In the genomic region with DNA sequence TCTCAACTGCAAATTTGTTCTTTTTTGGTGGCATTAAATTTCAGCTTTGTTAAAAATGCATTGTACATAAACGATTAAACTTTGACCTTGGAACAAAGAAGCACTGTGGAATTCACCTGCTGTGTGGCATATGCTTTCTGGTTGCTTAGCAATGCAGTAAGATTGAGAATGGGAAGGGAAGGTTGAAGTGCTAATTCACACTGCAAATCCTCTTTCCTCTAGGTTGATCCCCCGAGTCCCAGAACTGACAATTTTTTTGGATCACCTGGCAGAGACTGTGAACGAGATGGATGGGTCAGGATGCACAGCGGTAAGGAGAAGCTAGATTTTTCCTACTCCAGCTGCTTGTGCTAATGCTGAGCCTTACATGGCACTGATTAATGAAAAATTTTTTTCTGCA, we compare ENCODE assay signal across 19 mouse cellular contexts.
DNase-seq lines count a peak whose midpoint lies in the region; ATAC-seq lines count a peak whose summit lies in the region.
"Had no signal": no experiment of that assay in that cellular context is flagged by ENCODE, and none has a peak within 500 bp of the region (broad histone marks: within the 10 kb centered on the region; RNA-seq: fewer than 3 reads in every experiment).

No protein-coding gene starts in this region.

- no peak for DNase-seq in hindbrain, embryonic 10.5 days (ENCODE audit: low spot score)
- peak; percentile 40 for DNase-seq in embryo, embryonic 10.5 days (ENCODE audit: low spot score)
- DNase-seq in hindlimb bud, embryonic 11.5 days (ENCODE audit: extremely low spot score, low read depth, low spot score) = peak; percentile 12
- DNase-seq in retina, embryonic 14.5 days (ENCODE audit: low spot score) = peak; percentile 30
- no peak for DNase-seq in layer of hippocampus, adult 11-12 months (ENCODE audit: low spot score)
- DNase-seq: adrenal gland, postnatal 25 days; cerebellum, adult 8-10 months; gastrocnemius, postnatal 36 days; heart, postnatal 10 days; left cerebral cortex, postnatal 4 days; lung, embryonic 14.5 days; right cerebral cortex, adult 18-20 months; spleen, adult 18-20 months; thymus, adult 2 months had no signal

- 37% methylated on average over 4 of the region's 4 CpGs for WGBS in hindbrain, embryonic 16.5 days
- 54% methylated on average over 4 of the region's 4 CpGs for WGBS in hindbrain, embryonic 10.5 days

- no peak overlapping the region for H3K4me3 ChIP-seq in hindbrain, embryonic 16.5 days (ENCODE audit: low read length)
- no peak overlapping the region for H3K4me3 ChIP-seq in hindbrain, embryonic 10.5 days
- H3K4me3 ChIP-seq: heart, embryonic 10.5 days; stomach, embryonic 15.5 days had no signal

- no peak overlapping the region for H3K4me2 ChIP-seq in hindbrain, embryonic 16.5 days (ENCODE audit: low read length)
- H3K4me2 ChIP-seq: liver, embryonic 11.5 days; lung, embryonic 14.5 days; stomach, embryonic 15.5 days had no signal

- H3K36me3 ChIP-seq in hindbrain, embryonic 16.5 days (ENCODE audit: control insufficient read depth, insufficient read depth, low read length) = no peaks in the 10 kb centered on the region
- no peaks in the 10 kb centered on the region for H3K36me3 ChIP-seq in hindbrain, embryonic 10.5 days

- H3K27ac ChIP-seq in hindbrain, embryonic 16.5 days (ENCODE audit: low read depth, low read length) = no peak overlapping the region
- H3K27ac ChIP-seq in hindbrain, embryonic 10.5 days = no peak overlapping the region
- H3K27ac ChIP-seq: heart, embryonic 10.5 days; stomach, embryonic 15.5 days had no signal

- 0 out of 2 replicates have a peak, but pooled peaks have one; percentile 17 for ATAC-seq in hindbrain, embryonic 16.5 days
- no peak for ATAC-seq in frontal cortex, adult (ENCODE audit: low TSS enrichment)

- H3K9me3 ChIP-seq in hindbrain, embryonic 16.5 days (ENCODE audit: control insufficient read depth, low read length) = no peaks in the 10 kb centered on the region
- no peaks in the 10 kb centered on the region for H3K9me3 ChIP-seq in hindbrain, embryonic 10.5 days
- H3K9me3 ChIP-seq: heart, embryonic 10.5 days; stomach, embryonic 15.5 days had no signal

- no peak overlapping the region for H3K9ac ChIP-seq in hindbrain, embryonic 16.5 days (ENCODE audit: low read depth, low read length)
- H3K9ac ChIP-seq: lung, embryonic 14.5 days; stomach, embryonic 15.5 days had no signal

- H3K4me1 ChIP-seq in hindbrain, embryonic 16.5 days (ENCODE audit: control insufficient read depth, insufficient read depth, low read depth, low read length) = no peaks in the 10 kb centered on the region; the same call in 1 of the 2 replicates
- peaks cover 4% of the 10 kb centered on the region for H3K4me1 ChIP-seq in hindbrain, embryonic 10.5 days (replicated peaks)
- H3K4me1 ChIP-seq: heart, embryonic 10.5 days; stomach, embryonic 15.5 days had no signal

- no peaks in the 10 kb centered on the region for H3K27me3 ChIP-seq in hindbrain, embryonic 16.5 days (replicated peaks; ENCODE audit: control insufficient read depth, insufficient read depth, low read length)
- H3K27me3 ChIP-seq in hindbrain, embryonic 10.5 days (ENCODE audit: insufficient read depth, poor library complexity, severe bottlenecking) = no peaks in the 10 kb centered on the region
- H3K27me3 ChIP-seq: stomach, embryonic 15.5 days had no signal

Comparison
In these comparisons a context has a peak if more than half of its experiments do, and no peak if none do; other contexts are left out.
1. DNase-seq: peak in embryo, embryonic 10.5 days (single experiment), hindlimb bud, embryonic 11.5 days (single experiment) and retina, embryonic 14.5 days (single experiment); none in hindbrain, embryonic 10.5 days (single experiment) and layer of hippocampus, adult 11-12 months (single experiment).